Mouse (Mus musculus) G1E (cell line): ENCODE data around the gene Cacna1a.

Experiments
- CTCF ChIP-seq: IDR thresholded peaks from 2 replicates; pipeline ENCODE4 v1.5.1; 2012; ENCODE audit warnings: low read depth, low read length, inconsistent platforms, mixed read lengths
- GATA1 ChIP-seq: IDR thresholded peaks from 2 replicates; pipeline ENCODE4 v1.6.1; 2012; ENCODE audit warnings: borderline replicate concordance, low read length, inconsistent platforms, mixed read lengths

- TF ChIP-seq GATA1 (no peak), CTCF (no peak)
These were observed 154.2 kb downstream of the Cacna1a start for GRCm38 (mm10) chr8:84542481-84542880.
